Mouse (Mus musculus): ENCODE measurements around the gene Bcl9. TPM values are rescaled to one million over a fixed set of nuclear protein-coding genes. Genes with fewer than 3 reads are reported as not detected.
A peak's percentile ranks its signal among the peaks of the same experiment; 100 is the strongest.

Bcl9 gene
- total and polyA plus RNA-seq, 3 experiments: 2.1 to 20.8 TPM; not detected in 1

GRCm38 (mm10) chr3:97214439-97214838 lies 83.3 kb downstream of the Bcl9 start (continued):
- TF ChIP-seq ZKSCAN1 (IDR thresholded peaks at IDR 0.05; ENCODE audit: low read depth, low read length): no peak
- TF ChIP-seq RCOR1 (IDR thresholded peaks at IDR 0.05; ENCODE audit: low read depth, low read length): peak; percentile 72
- no peak for TF ChIP-seq MYB (IDR thresholded peaks at IDR 0.05; ENCODE audit: low read depth, low read length)
- no peak for TF ChIP-seq GABPA (IDR thresholded peaks at IDR 0.05; ENCODE audit: low read depth, low read length)

- Histone ChIP-seq H3K9me3 (replicated peaks; ENCODE audit: insufficient read depth, low read length) (no peaks in the 10 kb centered on the region), H3K27me3 (ENCODE audit: control insufficient read depth in 1 of 2, insufficient read depth in 2 of 2, low read length in 2 of 2) (no peaks in the 10 kb centered on the region), H3K36me3 (ENCODE audit: control insufficient read depth in 1 of 2, insufficient read depth in 2 of 2, low read length in 2 of 2) (peaks cover 0 to 16% of the 10 kb centered on the region in 2 experiments; a peak in 2 of 4 replicates), H3K79me2 (ENCODE audit: control insufficient read depth, insufficient read depth, low read length, poor library complexity) (no peaks in the 10 kb centered on the region), H3K9ac (ENCODE audit: control insufficient read depth, low read depth, low read length, poor library complexity, severe bottlenecking) (no peak overlapping the region), H3K4me1 (ENCODE audit: control insufficient read depth in 1 of 2, insufficient read depth in 2 of 2, low read length in 2 of 2) (peaks cover 10 to 19% of the 10 kb centered on the region in 2 experiments), H3K27ac (ENCODE audit: control insufficient read depth, low read depth, low read length) (no peak overlapping the region), H3K4me3 (ENCODE audit: control insufficient read depth in 1 of 2, insufficient read depth in 1 of 2, low read depth in 2 of 2, low read length in 2 of 2) (no peak overlapping the region)
- DNase-seq (ENCODE audit: low read depth, low spot score): no peak
- no peak for TF ChIP-seq TBP (IDR thresholded peaks at IDR 0.05; ENCODE audit: low read depth, low read length)
- TF ChIP-seq UBTF (IDR thresholded peaks at IDR 0.05; ENCODE audit: borderline replicate concordance, insufficient read depth, low read depth, low read length): no peak
- TF ChIP-seq USF1 (IDR thresholded peaks at IDR 0.05; ENCODE audit: low read depth, low read length): no peak
- no peak for TF ChIP-seq ELF1 (IDR thresholded peaks at IDR 0.05; ENCODE audit: low read depth, low read length)
- TF ChIP-seq CHD1 (IDR thresholded peaks at IDR 0.05; ENCODE audit: low read depth, low read length): no peak
- no peak for TF ChIP-seq SMC3 (IDR thresholded peaks at IDR 0.05; ENCODE audit: low read depth, low read length)
- TF ChIP-seq ZMIZ1 (IDR thresholded peaks at IDR 0.05; ENCODE audit: low read depth, low read length): no peak
- no peak for TF ChIP-seq NRF1 (IDR thresholded peaks at IDR 0.05; ENCODE audit: insufficient read depth, low read depth, low read length, poor library complexity, severe bottlenecking)
- no peak for TF ChIP-seq POLR2AphosphoS5 (IDR thresholded peaks at IDR 0.05; ENCODE audit: borderline replicate concordance, low read depth, low read length)
- TF ChIP-seq JUND (IDR thresholded peaks at IDR 0.05; ENCODE audit: low read depth, low read length): no peak
- no peak for TF ChIP-seq KAT2A (conservative IDR thresholded peaks at IDR 0.05; ENCODE audit: low read depth, low read length)
- no peak for TF ChIP-seq MYB (IDR thresholded peaks at IDR 0.05; ENCODE audit: low read depth, low read length)
- no peak for TF ChIP-seq E2F4 (IDR thresholded peaks at IDR 0.05; ENCODE audit: borderline replicate concordance, low read depth, low read length)
- no peak for TF ChIP-seq RAD21 (IDR thresholded peaks at IDR 0.05; ENCODE audit: low read depth, low read length)
- no peak for TF ChIP-seq NELFE (IDR thresholded peaks at IDR 0.05; ENCODE audit: low read depth, low read length)
- TF ChIP-seq ZNF384 (IDR thresholded peaks at IDR 0.05; ENCODE audit: low read depth, low read length): no peak
- TF ChIP-seq MAX (IDR thresholded peaks at IDR 0.05; ENCODE audit: low read length): no peak
- no peak for TF ChIP-seq POLR2A (IDR thresholded peaks at IDR 0.05; ENCODE audit: control insufficient read depth in 1 of 2, insufficient read depth in 1 of 2, low read depth in 1 of 2, low read length in 2 of 2, poor library complexity in 1 of 2)
Observed at GRCm38 (mm10) chr3:97213871-97214270, 83.8 kb downstream of the Bcl9 start.
